Mouse (Mus musculus): Measurements from ENCODE around the gene Secisbp2.

DNA sequence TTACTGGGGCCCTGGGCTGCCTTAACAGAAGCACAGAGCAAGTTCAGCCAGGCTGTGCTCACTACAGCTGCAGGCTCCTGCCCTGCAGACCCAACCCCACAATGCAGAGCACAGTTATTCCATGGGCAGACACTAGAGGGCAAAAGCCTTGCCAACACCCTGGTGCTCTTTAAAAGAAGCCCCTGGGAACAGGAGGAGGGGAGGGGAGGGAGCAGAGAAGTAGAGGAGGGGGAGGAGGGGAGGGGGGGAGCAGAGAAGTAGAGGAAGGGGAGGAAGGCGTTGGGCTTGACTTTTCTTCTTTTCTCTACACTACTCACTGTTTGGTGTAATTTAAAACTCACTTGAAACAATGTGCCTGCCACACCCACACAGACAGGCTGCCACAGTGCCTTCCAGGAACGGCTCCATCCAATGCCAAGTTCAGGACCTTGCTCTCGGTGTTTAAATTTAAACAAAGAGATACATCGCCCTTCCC is 78.4 kb downstream of the Secisbp2 start:
- TF ChIP-seq POLR2A (IDR thresholded peaks at IDR 0.05; ENCODE audit: insufficient read length, low read depth) (no peak), MYOD1 (IDR thresholded peaks at IDR 0.05; ENCODE audit: control insufficient read depth in 1 of 3, insufficient read length in 2 of 3, low read depth in 2 of 3) (no peak), MYOG (IDR thresholded peaks at IDR 0.05; ENCODE audit: control insufficient read depth in 1 of 3, insufficient read depth in 1 of 3, insufficient read length in 2 of 3, low read depth in 2 of 3) (no peak), MAX (IDR thresholded peaks at IDR 0.05; ENCODE audit: low read depth) (no peak)
